Mouse (Mus musculus) frontal cortex, postnatal 36 days (tissue): Measurements from ENCODE around the gene Slitrk5.
A peak's percentile ranks its signal among the peaks of the same experiment; 100 is the strongest.
"Not testable (repeated sequence)": the region's sequence is repeated elsewhere in the genome, so short reads cannot be mapped to it uniquely, and the experiment has no call there.

Source experiments
- DNase-seq, 2 experiments: peaks; one replicate each; pipeline ENCODE4 v3.0.0; 2022; ENCODE audit warnings: low spot score in 2 of 2

The Slitrk5 gene

DNA sequence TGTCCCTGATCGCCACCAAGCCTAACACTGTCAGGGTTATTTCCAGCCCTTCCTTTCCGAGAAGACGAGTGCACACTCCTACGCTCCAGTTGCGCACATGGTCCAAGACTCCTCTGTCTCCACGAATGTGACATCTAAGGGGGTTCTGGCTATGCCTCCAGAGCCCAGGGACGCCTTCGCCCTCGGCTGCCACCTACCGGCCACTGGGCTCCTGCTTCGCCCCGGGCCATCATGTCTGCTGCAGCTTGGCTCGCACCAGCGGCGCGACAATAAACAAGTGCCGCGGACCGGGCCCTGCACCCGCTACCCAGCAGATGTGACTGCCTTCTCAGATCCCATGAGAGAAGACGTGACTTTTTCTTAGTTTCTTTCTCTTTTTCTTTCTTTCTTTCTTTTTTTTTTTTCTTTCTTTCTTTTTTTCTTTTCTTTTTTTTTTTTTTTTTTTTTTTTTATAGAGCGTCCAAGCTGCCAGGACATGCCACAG is at the start of gene Slitrk5:
Gene Slitrk5 (plus strand): TSS at position 434 of the 484 bp plus-strand sequence.
- DNase-seq = peak; percentile 95 to 97

DNA sequence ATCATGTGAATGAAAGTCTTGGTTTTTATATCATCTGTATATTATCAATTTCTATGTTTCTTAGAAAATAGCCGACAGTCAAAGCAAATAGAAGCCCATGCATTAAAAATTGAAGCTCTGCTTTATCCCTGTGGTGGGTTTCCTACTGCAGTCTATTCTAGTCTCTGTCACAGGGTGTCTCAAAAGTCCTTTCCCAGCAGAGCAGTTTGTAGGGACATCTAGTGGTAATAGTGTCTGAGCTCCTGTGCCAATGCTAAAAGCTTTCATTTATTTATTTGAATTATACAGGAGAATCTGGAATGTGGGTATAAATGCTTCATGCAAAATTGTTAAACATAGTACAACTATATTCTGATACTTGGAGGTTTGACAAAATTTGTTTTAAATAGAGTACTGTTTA is 2.0 kb upstream of the Slitrk5 start:
- DNase-seq = peak in 1 of 2 experiments; percentile 40

DNA sequence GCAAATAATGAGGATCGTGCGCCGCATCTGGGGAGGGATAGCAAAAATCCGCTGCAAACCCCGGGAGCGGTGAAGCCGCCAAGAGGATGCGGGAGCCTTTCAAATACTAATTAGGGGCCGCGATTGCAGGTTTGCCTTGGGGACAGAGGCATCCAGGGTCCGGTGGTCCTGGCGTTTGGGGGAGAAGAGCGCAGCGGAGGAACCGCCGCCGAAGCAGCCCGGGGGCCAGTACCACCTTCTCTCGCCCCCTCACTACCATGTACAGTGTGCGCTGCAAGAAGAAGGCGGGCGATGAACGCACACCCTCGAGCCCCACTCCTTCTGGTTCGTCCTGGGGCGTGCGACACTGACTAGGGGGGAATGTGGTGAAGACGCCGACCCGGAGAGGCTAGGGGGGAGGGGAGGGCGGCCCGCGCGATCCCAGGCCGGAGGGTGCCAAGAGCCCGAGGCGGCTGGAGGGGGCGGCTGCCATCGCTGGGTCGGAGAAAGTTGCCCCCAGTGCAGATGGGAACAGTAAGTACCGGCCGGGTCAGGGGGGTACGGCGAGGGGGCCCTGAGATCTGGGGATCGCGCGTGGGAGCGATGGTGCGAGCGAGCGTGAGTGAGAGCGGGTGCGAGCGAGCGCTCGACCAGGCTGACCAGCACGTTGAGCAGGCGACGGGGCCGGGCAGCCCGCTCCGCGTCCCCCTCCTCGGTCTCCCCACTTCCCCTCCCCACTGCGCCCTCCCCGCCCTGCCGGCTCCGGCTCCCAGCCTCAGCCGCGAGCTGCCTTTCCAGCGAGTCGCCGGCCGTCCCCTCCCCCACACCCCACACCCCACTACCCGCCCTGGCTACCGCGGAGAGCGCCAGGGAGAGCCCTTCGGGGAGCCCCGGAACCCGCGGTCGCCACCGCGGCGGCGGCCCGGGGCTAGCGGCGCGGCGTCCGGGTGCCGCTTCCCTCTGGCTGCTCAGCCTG is 591 bp downstream of the Slitrk5 start:
- peak; percentile 57 to 61 for DNase-seq

DNA sequence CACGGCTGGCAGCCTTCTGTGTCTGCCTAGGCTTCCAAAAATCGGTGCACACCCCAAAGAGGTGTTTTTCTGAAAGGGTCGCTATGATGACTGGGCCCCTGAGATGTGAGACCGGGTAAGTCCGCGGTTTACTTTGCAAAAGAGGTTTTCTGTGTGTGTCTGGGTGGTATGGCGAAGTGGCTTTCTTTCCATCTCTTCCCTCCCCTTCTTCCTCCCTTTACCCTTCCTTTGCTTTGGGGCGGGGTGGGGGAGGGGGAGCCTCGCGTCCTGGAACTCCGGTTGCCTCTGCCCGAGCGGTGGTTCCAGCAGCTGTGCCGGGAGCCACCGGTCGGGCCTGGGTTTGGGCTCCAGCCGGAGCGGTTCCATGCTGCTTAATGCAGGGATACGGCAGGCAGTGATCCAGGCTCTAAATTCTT is 1.3 kb downstream of the Slitrk5 start:
- peak in 1 of 2 experiments; percentile 57 for DNase-seq

DNA sequence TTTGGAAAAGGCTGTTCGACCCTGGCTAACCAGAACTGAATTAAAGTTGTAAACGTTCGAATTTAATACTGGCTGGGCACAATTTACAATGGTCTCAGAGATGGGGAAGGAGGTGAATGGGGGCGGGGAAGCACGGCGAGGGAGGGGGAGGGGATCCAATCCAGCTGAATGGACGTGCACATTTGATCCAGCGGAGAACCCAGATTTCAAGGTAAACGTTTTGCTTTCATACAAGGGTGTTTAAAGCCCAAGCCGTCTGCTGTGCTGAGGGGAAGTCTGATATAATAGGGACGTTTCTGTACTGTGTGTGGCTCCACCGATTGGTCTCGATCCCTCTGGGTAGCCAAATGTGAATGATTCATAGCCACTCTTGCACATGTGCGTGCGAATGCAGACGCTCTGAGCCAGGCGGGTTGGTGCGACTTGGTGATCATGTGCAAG is 2.0 kb downstream of the Slitrk5 start:
- peak; percentile 63 to 72 for DNase-seq

DNA sequence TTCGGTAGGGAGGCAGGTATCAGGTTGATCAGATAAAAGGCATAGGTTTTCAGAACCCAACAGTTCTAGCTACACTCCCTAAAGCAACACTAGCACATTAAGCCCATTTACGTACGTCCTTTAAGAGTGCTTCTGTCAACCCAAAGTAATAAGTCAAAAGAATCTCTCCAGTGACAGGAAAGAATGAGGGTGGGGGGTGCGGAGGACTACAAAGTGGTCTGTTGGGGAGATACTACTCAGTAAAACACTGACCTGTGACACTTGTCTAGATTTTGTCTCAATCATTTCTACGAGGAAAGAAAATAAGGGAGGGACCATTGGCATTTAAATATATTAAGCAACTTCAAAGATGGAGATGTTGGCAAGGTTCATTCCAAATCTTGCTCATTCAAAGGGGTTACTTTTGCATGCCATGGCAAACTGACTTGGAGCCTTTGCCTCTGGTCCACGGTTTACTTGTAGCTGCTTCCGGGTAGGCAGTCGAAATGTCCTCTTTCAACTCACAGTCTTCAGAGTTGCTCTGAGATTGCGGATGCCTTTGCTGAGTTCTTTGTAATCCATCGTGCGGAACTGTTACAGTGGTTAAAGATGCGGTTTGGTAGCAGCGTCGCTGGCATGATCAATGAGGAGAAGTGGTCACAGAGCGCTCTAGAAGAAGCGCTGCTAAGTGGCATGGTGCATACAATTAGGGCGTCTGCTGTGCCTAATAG is 2.6 kb downstream of the Slitrk5 start:
- DNase-seq = peak; percentile 22

- DNase-seq = no peak
Observed at GRCm38 (mm10) chr14:111680271-111680670, 5.4 kb downstream of the Slitrk5 start.

- peak; percentile 50 to 60 for DNase-seq
Observed at GRCm38 (mm10) chr14:111681092-111681708, 6.3 kb downstream of the Slitrk5 start.

GRCm38 (mm10) chr14:111681773-111682172 is 6.9 kb downstream of the Slitrk5 start:
- peak in 1 of 2 experiments; percentile 33 for DNase-seq

DNA sequence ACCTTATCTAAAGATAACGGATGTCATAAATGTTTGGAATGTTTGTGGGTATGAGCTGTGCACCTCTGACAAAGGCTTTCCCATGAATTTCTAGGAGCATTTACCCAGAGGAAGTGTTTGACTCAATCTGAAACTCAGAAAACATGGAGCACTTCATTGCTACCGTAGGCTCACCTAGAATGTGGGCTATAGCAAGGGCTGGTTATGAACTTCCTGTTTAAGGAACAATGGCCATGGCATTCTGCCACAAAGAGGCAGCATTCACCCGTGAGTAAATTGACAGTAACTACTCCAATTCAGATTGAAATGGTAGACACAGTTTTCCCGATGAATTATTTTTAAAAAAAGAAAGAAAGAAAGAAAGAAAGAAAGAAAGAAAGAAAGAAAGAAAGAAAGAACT is 8.6 kb downstream of the Slitrk5 start:
- no peak for DNase-seq

- not testable (repeated sequence) for DNase-seq
Observed at GRCm38 (mm10) chr14:111690139-111690538, 15.2 kb downstream of the Slitrk5 start.

DNA sequence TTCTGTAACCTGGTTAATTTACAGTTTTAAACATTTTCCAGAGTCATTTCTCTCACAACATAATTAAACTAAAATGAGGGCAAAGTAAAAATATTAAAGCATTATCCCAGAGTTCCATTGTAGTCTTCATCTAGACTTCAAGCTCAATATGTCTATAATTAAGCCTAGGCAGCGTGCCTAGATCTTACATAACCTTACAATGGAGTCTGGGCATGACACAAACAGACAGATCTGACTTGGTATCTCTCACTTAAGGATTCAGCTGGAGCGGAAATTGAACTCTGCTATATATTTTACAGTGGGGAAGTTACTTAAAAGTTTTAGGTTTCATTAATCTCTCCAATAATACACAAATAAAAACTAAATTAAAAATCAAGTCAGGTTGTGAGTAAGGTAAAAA is 54.9 kb downstream of the Slitrk5 start:
- DNase-seq = no peak
